Mouse (Mus musculus): ENCODE results near the gene Csnk1d.

DNA sequence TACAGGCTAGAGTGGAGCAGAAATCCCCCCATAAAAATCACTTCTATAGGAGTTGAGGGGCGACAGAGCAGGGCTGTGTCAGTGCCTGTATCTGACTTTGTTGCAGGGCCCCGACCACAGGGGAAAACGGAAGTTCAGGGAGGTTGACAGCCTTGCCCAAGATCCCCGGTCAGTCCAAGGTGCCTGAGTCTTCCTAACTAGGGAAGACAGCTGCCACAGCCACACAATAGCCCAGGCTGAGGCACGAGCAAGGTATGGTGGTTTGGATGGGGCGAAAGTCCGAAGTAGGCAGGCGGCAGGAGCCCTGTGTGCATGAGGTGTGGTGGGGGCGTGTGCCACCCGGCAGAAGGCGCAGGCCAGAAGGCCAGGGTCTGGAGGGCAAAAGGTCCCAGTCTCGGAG is 42.8 kb downstream of the Csnk1d start, which contains the start of gene Slc16a3:
- TF ChIP-seq POLR2A (IDR thresholded peaks at IDR 0.05; ENCODE audit: low read depth, low read length) (no peak), CTCF (IDR thresholded peaks at IDR 0.05; ENCODE audit: extremely low read depth, insufficient read depth, insufficient read length, insufficient replicate concordance) (no peak)

Data from spleen, adult 2 months (tissue).